Mouse (Mus musculus) NIH3T3 (cell line): ENCODE results near the gene Nxpe5.
"Not testable (repeated sequence)": the region's sequence is repeated elsewhere in the genome, so short reads cannot be mapped to it uniquely, and the experiment has no call there.

ENCODE experiments used
- DNase-seq: peaks from one replicate; pipeline ENCODE4 v3.0.0-alpha.2; 2012; ENCODE audit warnings: low read depth

The Nxpe5 gene

GRCm38 (mm10) chr5:138225700-138226099 lies at the start of gene Nxpe5:
Gene Nxpe5 (plus strand): TSS chr5:138225898.
- DNase-seq, result no peak

GRCm38 (mm10) chr5:138186950-138187638 lies 38.6 kb upstream of the Nxpe5 start, which contains the start of the genes Taf6 and Cnpy4:
Gene Taf6 (minus strand): TSS chr5:138187451.
Gene Cnpy4 (plus strand): TSS chr5:138187485.
- peak; percentile 91 for DNase-seq

GRCm38 (mm10) chr5:138187661-138188306 lies 37.9 kb upstream of the Nxpe5 start:
- peak; percentile 87 for DNase-seq

- DNase-seq, result peak; percentile 93
Measured at GRCm38 (mm10) chr5:138193771-138194727, 31.6 kb upstream of the Nxpe5 start, which contains the start of gene Mblac1. Gene Mblac1 (plus strand): TSS chr5:138194314.

GRCm38 (mm10) chr5:138194755-138195345 lies 30.8 kb upstream of the Nxpe5 start:
- peak; percentile 42 for DNase-seq

GRCm38 (mm10) chr5:138195463-138195862 lies 30.2 kb upstream of the Nxpe5 start:
- no peak for DNase-seq

- DNase-seq, result peak; percentile 52
Measured at GRCm38 (mm10) chr5:138199576-138199975, 26.1 kb upstream of the Nxpe5 start.

- no peak for DNase-seq
Measured at GRCm38 (mm10) chr5:138202086-138202485, 23.6 kb upstream of the Nxpe5 start.

- DNase-seq, result no peak
Measured at GRCm38 (mm10) chr5:138207253-138207652, 18.4 kb upstream of the Nxpe5 start.

- no peak for DNase-seq
Measured at GRCm38 (mm10) chr5:138207873-138208272, 17.8 kb upstream of the Nxpe5 start.

- DNase-seq, result not testable (repeated sequence)
Measured at GRCm38 (mm10) chr5:138216632-138217031, 9.1 kb upstream of the Nxpe5 start.

- no peak for DNase-seq
Measured at GRCm38 (mm10) chr5:138219864-138220263, 5.8 kb upstream of the Nxpe5 start.

GRCm38 (mm10) chr5:138222111-138222510 lies 3.6 kb upstream of the Nxpe5 start:
- peak; percentile 89 for DNase-seq

- DNase-seq, result no peak
Measured at GRCm38 (mm10) chr5:138223287-138223686, 2.4 kb upstream of the Nxpe5 start.

GRCm38 (mm10) chr5:138226491-138226890 lies 793 bp downstream of the Nxpe5 start:
- no peak for DNase-seq

- DNase-seq, result no peak
Measured at GRCm38 (mm10) chr5:138227367-138227766, 1.7 kb downstream of the Nxpe5 start.

- peak; percentile 63 for DNase-seq
Measured at GRCm38 (mm10) chr5:138228026-138228425, 2.3 kb downstream of the Nxpe5 start.

GRCm38 (mm10) chr5:138229511-138229910 lies 3.8 kb downstream of the Nxpe5 start:
- no peak for DNase-seq

- DNase-seq, result no peak
Measured at GRCm38 (mm10) chr5:138233778-138234177, 8.1 kb downstream of the Nxpe5 start.

GRCm38 (mm10) chr5:138234224-138234623 lies 8.5 kb downstream of the Nxpe5 start:
- DNase-seq, result no peak

- DNase-seq, result no peak
Measured at GRCm38 (mm10) chr5:138241511-138241910, 15.8 kb downstream of the Nxpe5 start.

- no peak for DNase-seq
Measured at GRCm38 (mm10) chr5:138251144-138251543, 25.4 kb downstream of the Nxpe5 start.
